ENCODE assay signal across 25 mouse cellular contexts in genomic region chr14:30458820-30459219, GRCm38 (mm10). TPM values are rescaled to one million over a fixed set of nuclear protein-coding genes. Genes with fewer than 3 reads are reported as not detected.
DNase-seq lines count a peak whose midpoint lies in the region; ATAC-seq and TF ChIP-seq lines count a peak whose summit lies in the region.
"Had no signal": no experiment of that assay in that cellular context is flagged by ENCODE, and none has a peak within 500 bp of the region (broad histone marks: within the 10 kb centered on the region; RNA-seq: fewer than 3 reads in every experiment).

No protein-coding gene starts in this region.

- TF ChIP-seq CTCF in lung, adult 2 months (IDR thresholded peaks at IDR 0.05; ENCODE audit: insufficient read depth, low read length): no peak

- H3K4me1 ChIP-seq in lung, adult 2 months (ENCODE audit: control insufficient read depth, insufficient read depth, low read length): no peaks in the 10 kb centered on the region
- H3K4me1 ChIP-seq in lung, embryonic 16.5 days (replicated peaks; ENCODE audit: control insufficient read depth, insufficient read depth, low read length): peaks cover 8% of the 10 kb centered on the region
- H3K4me1 ChIP-seq: forebrain, embryonic 12.5 days had no signal

- intact Hi-C loops in heart, postnatal 36 days (cut with DNase I): loop anchor here (1.0 to 10.0 kb wide), 3 partner anchors 47 to 464 kb away; no protein-coding TSS in a partner anchor

- ATAC-seq in lung, embryonic 16.5 days (ENCODE audit: low read depth): peak; percentile 53; the same call in 1 of the 2 replicates
- ATAC-seq: liver, postnatal 0 days; midbrain, embryonic 16.5 days; Patski had no signal

- H3K9ac ChIP-seq in lung, embryonic 16.5 days (ENCODE audit: low read length): no peak overlapping the region
- H3K9ac ChIP-seq: embryonic facial prominence, embryonic 13.5 days; forebrain, embryonic 12.5 days; hindbrain, embryonic 13.5 days; limb, embryonic 12.5 days; liver, postnatal 0 days; neural tube, embryonic 13.5 days had no signal

- no peaks in the 10 kb centered on the region for H3K36me3 ChIP-seq in lung, embryonic 16.5 days (ENCODE audit: control insufficient read depth, insufficient read depth, low read length)
- H3K36me3 ChIP-seq: embryonic facial prominence, embryonic 13.5 days; forebrain, embryonic 12.5 days; hindbrain, embryonic 13.5 days; limb, embryonic 12.5 days; neural tube, embryonic 13.5 days had no signal

- H3K9me3 ChIP-seq in lung, embryonic 16.5 days (ENCODE audit: control insufficient read depth, low read length): no peaks in the 10 kb centered on the region
- H3K9me3 ChIP-seq: embryonic facial prominence, embryonic 13.5 days; forebrain, embryonic 12.5 days; hindbrain, embryonic 13.5 days; limb, embryonic 12.5 days; neural tube, embryonic 13.5 days had no signal

- WGBS in lung, adult 2 months: 72% methylated on average over 3 of the region's 3 CpGs
- WGBS in lung, embryonic 16.5 days: 62% methylated on average over 3 of the region's 3 CpGs

- H3K27ac ChIP-seq in lung, embryonic 16.5 days (ENCODE audit: low read length): peak overlapping the region; percentile 63
- H3K27ac ChIP-seq: embryonic facial prominence, embryonic 13.5 days; forebrain, embryonic 12.5 days; hindbrain, embryonic 13.5 days; limb, embryonic 12.5 days; neural tube, embryonic 13.5 days had no signal

- H3K27me3 ChIP-seq in lung, embryonic 16.5 days (ENCODE audit: control insufficient read depth, insufficient read depth, low read depth, low read length): no peaks in the 10 kb centered on the region; the same call in 1 of the 2 replicates

- no peak for TF ChIP-seq POLR2A in lung, adult 2 months (IDR thresholded peaks at IDR 0.05; ENCODE audit: borderline replicate concordance, extremely low read depth, low read depth, low read length)

- H3K4me2 ChIP-seq in lung, embryonic 16.5 days (ENCODE audit: low read depth, low read length): no peak overlapping the region
- H3K4me2 ChIP-seq: embryonic facial prominence, embryonic 13.5 days; forebrain, embryonic 12.5 days; hindbrain, embryonic 13.5 days; limb, embryonic 12.5 days; liver, embryonic 11.5 days; neural tube, embryonic 13.5 days had no signal

- no peak overlapping the region for H3K4me3 ChIP-seq in lung, adult 2 months (replicated peaks; ENCODE audit: extremely low read depth, low read depth, low read length)
- no peak overlapping the region for H3K4me3 ChIP-seq in lung, embryonic 16.5 days (ENCODE audit: low read length)
- H3K4me3 ChIP-seq: embryonic facial prominence, embryonic 13.5 days; erythroblast, embryonic 14.5 days; forebrain, embryonic 12.5 days; hindbrain, embryonic 13.5 days; limb, embryonic 12.5 days; myocyte; neural tube, embryonic 13.5 days had no signal

- DNase-seq in heart, adult 8-10 months (ENCODE audit: low spot score): peak; percentile 15
- DNase-seq in heart, postnatal 36 days: no peak
- peak; percentile 30 to 48 for DNase-seq in lung, adult 18-20 months
- no peak for DNase-seq in lung, adult 2 months
- peak; percentile 42 to 69 for DNase-seq in lung, postnatal 4 days
- no peak for DNase-seq in spleen, postnatal 4 days (ENCODE audit: low spot score in 2 of 2)
- DNase-seq in testis, postnatal 10 days (ENCODE audit: low spot score): no peak
- DNase-seq: adrenal gland, adult 8-10 months; cerebellum, adult 2 months; cerebellum, postnatal 25 days; kidney, adult 11 months; kidney, postnatal 14 days; liver, postnatal 0 days; thymus, postnatal 36 days had no signal

RNA-seq across cellular contexts. Expression of gene Dcp1a, which starts 20.5 kb away (rescaled TPM):
- total RNA-seq in heart, adult 8-10 months (2022): 10 to 100 TPM in 2 of 4 experiments, 1 to 10 TPM in 2; 9.0 to 11.3 (median 10.5) TPM
- total RNA-seq in heart, postnatal 36 days (2021): 10 to 100 TPM; 11.6 to 12.6 TPM
- 31.1 and 36.5 TPM in 2 replicates for polyA plus RNA-seq in lung, adult 2 months (2012; rRNA removed)
- 24.8 and 25.5 TPM in 2 replicates for polyA plus RNA-seq in lung, embryonic 16.5 days (2015; fragmentation: Nextera tagmentation; extraction: Ambion mirVana)

RNA-seq across cellular contexts. Expression of gene Cacna1d, which starts 32.4 kb away (rescaled TPM):
- total RNA-seq in heart, adult 8-10 months (2022): 1 to 10 TPM; 1.9 to 2.8 (median 2.4) TPM
- 1 to 10 TPM; 2.7 to 3.5 TPM for total RNA-seq in heart, postnatal 36 days (2021)
- 20.7 and 26.2 TPM in 2 replicates for polyA plus RNA-seq in lung, adult 2 months (2012; rRNA removed)
- polyA plus RNA-seq in lung, embryonic 16.5 days (2015; fragmentation: Nextera tagmentation; extraction: Ambion mirVana): 9.2 and 9.7 TPM in 2 replicates
- polyA plus RNA-seq: erythroblast, embryonic 14.5 days; myocyte had no signal

Comparison
In these comparisons a context has a peak if more than half of its experiments do, and no peak if none do; other contexts are left out.
1. DNase-seq: peak in heart, adult 8-10 months (single experiment), lung, adult 18-20 months (2 of 2) and lung, postnatal 4 days (2 of 2); none in heart, postnatal 36 days (0 of 2), lung, adult 2 months (single experiment), spleen, postnatal 4 days (0 of 2) and testis, postnatal 10 days (single experiment).